Mouse (Mus musculus) common myeloid progenitor, adult 5-6 weeks (primary cell): ENCODE data around the gene Olfr706. TPM values are rescaled to one million over a fixed set of nuclear protein-coding genes. Genes with fewer than 3 reads are reported as not detected.
"Not testable (repeated sequence)": the region's sequence is repeated elsewhere in the genome, so short reads cannot be mapped to it uniquely, and the experiment has no call there.

Source experiments
- ATAC-seq: replicated peaks from 2 replicates; pipeline ENCODE4 v1.8.0; 2016; ENCODE audit warnings: low read depth, mild to moderate bottlenecking, moderate TSS enrichment, inconsistent platforms; ENCODE audit not compliant: poor library complexity, severe bottlenecking
- total RNA-seq: library from RNA; stranded (forward); fragments of 200-1000, 187-1606 nt; gene quantifications from 2 replicates; pipeline ENCODE4 v1.2.3, GENCODE M21; 2017

Olfr706 gene
- not detected in 2 replicates for total RNA-seq

GRCm38 (mm10) chr7:106888062-106888461, at the start of gene Olfr706:
TSS of gene Olfr706 (minus strand) at chr7:106888162.
- no peak for ATAC-seq

GRCm38 (mm10) chr7:106932119-106932518, 44.2 kb upstream of the Olfr706 start, which contains the start of gene Olfr709-ps1:
TSS of gene Olfr709-ps1 (minus strand) at chr7:106932219.
- no peak for ATAC-seq

- not testable (repeated sequence) for ATAC-seq
These were observed 33.0 kb upstream of the Olfr706 start for GRCm38 (mm10) chr7:106920961-106921360.

- 0 out of 2 replicates have a peak, but pooled peaks have one; percentile 42 for ATAC-seq
These were observed 19.7 kb upstream of the Olfr706 start, which contains the start of gene Olfr1532-ps1 for GRCm38 (mm10) chr7:106907676-106908075. TSS of gene Olfr1532-ps1 (plus strand) at chr7:106908001.

- ATAC-seq: not testable (repeated sequence)
These were observed 13.2 kb upstream of the Olfr706 start, which contains the start of gene Olfr707 for GRCm38 (mm10) chr7:106901141-106901540. TSS of gene Olfr707 (minus strand) at chr7:106901241.

- ATAC-seq: no peak
These were observed 11.2 kb downstream of the Olfr706 start, which contains the start of gene Olfr705 for GRCm38 (mm10) chr7:106876791-106877190. TSS of gene Olfr705 (minus strand) at chr7:106876891.

GRCm38 (mm10) chr7:106862885-106863284, 25.1 kb downstream of the Olfr706 start, which contains the start of gene Olfr704:
TSS of gene Olfr704 (plus strand) at chr7:106863185.
- no peak for ATAC-seq

GRCm38 (mm10) chr7:106843060-106843459, 44.9 kb downstream of the Olfr706 start, which contains the start of gene Olfr703:
TSS of gene Olfr703 (plus strand) at chr7:106843360.
- no peak for ATAC-seq

- no peak for ATAC-seq
These were observed 54.2 kb downstream of the Olfr706 start, which contains the start of gene Olfr702 for GRCm38 (mm10) chr7:106833793-106834192. TSS of gene Olfr702 (minus strand) at chr7:106833893.

Other genes with a start within 250 kb of the Olfr706 start
- not detected in 2 replicates for gene Olfr693, start 207.6 kb downstream of the Olfr706 start, total RNA-seq
- gene Olfr694, start 196.3 kb downstream of the Olfr706 start, total RNA-seq: not detected in 2 replicates
- not detected in 2 replicates for gene Olfr695, start 171.8 kb downstream of the Olfr706 start, total RNA-seq
- gene Olfr697, start 145.7 kb downstream of the Olfr706 start, total RNA-seq: not detected in 2 replicates
- not detected in 2 replicates for gene Olfr698, start 132.8 kb downstream of the Olfr706 start, total RNA-seq
- gene Olfr699, start 95.0 kb downstream of the Olfr706 start, total RNA-seq: not detected in 2 replicates
- not detected in 2 replicates for gene Olfr700, start 79.3 kb downstream of the Olfr706 start, total RNA-seq
- not detected in 2 replicates for gene Olfr701, start 74.0 kb downstream of the Olfr706 start, total RNA-seq
- not detected in 2 replicates for gene Olfr702, start 54.3 kb downstream of the Olfr706 start, total RNA-seq
- not detected in 2 replicates for gene Olfr703, start 44.8 kb downstream of the Olfr706 start, total RNA-seq
- gene Olfr704, start 25.0 kb downstream of the Olfr706 start, total RNA-seq: not detected in 2 replicates
- not detected in 2 replicates for gene Olfr705, start 11.3 kb downstream of the Olfr706 start, total RNA-seq
- not detected in 2 replicates for gene Olfr707, start 13.1 kb upstream of the Olfr706 start, total RNA-seq
- gene Olfr1532-ps1, start 19.8 kb upstream of the Olfr706 start, total RNA-seq: not detected in 2 replicates
- gene Olfr709-ps1, start 44.1 kb upstream of the Olfr706 start, total RNA-seq: not detected in 2 replicates
- gene Olfr710, start 60.1 kb upstream of the Olfr706 start, total RNA-seq: not detected in 2 replicates
- not detected in 2 replicates for gene Olfr6, start 75.8 kb upstream of the Olfr706 start, total RNA-seq
- gene Olfr711, start 87.3 kb upstream of the Olfr706 start, total RNA-seq: not detected in 2 replicates
- 0.87 TPM in 1 of 2 replicates, not detected in the other for gene Olfr2, start 117.9 kb upstream of the Olfr706 start, total RNA-seq
- not detected in 2 replicates for gene Olfr713, start 143.0 kb upstream of the Olfr706 start, total RNA-seq
- not detected in 2 replicates for gene Olfr714, start 182.8 kb upstream of the Olfr706 start, total RNA-seq
- gene Olfr17, start 205.1 kb upstream of the Olfr706 start, total RNA-seq: not detected in 2 replicates
- not detected in 2 replicates for gene Olfr715b, start 222.2 kb upstream of the Olfr706 start, total RNA-seq
- not detected in 2 replicates for gene Olfr715, start 242.9 kb upstream of the Olfr706 start, total RNA-seq